Mouse (Mus musculus) frontal cortex, adult 2 months (tissue): ENCODE results near the gene Gdpd3. TPM values are rescaled to one million over a fixed set of nuclear protein-coding genes. Genes with fewer than 3 reads are reported as not detected.

Experiments
- DNase-seq, 2 experiments: peaks; one replicate each; pipeline ENCODE4 v3.0.0; 2022; ENCODE audit warnings: low spot score in 1 of 2; ENCODE audit errors: extremely low spot score in 1 of 2
- polyA plus RNA-seq: library from polyadenylated mRNA; depleted of rRNA; stranded (reverse); fragments of >200 nt; gene quantifications from 2 replicates; pipeline ENCODE4 v1.2.3, GENCODE M21; 2012; rRNA removed

Gene Gdpd3
- polyA plus RNA-seq, 1 experiment: 4.4 TPM

- no peak for DNase-seq
These were observed 34.9 kb downstream of the Gdpd3 start for GRCm38 (mm10) chr7:126801057-126801422.

GRCm38 (mm10) chr7:126802134-126802889 lies 36.2 kb downstream of the Gdpd3 start:
- no peak for DNase-seq

DNA sequence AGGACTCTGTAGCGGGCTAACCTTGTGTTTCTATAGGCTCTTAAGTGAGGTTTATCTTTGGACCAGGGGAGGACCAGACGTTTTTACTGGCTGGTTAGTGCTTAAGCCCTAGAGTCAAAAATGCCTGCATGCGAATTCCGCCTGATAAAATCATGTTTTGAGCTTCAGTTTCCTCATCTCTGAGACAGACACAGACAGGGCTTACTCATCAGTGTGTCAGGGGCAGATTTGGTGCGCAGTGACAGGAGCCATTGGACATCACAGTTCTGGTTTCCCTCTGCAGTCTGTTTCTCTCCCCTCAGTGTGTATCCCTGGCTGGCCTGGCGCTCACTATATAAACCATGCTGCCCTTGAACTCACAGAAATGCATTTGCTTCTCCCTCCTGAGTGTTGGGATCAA lies 37.0 kb downstream of the Gdpd3 start:
- DNase-seq: no peak

DNA sequence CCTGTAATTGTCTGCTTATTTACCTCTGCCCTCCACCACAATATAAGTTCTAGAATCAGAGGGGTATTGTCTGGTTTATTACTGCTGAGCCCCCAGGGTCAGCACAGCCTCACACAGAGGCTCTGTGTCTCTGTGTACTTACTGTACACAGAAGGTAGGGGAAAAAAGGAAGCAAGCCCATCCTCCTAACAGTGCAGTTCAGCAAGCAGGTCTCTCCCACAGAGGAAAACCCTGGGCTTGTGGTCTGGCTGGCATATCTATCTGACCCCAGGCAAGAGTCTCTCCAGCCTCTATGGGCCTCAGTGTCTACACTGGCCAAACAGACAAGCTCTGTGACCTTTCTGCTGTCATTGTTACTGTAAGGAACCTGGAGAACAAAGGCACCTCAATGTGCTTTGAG lies 37.6 kb downstream of the Gdpd3 start:
- no peak for DNase-seq

GRCm38 (mm10) chr7:126806956-126807355 lies 40.8 kb downstream of the Gdpd3 start:
- no peak for DNase-seq

DNA sequence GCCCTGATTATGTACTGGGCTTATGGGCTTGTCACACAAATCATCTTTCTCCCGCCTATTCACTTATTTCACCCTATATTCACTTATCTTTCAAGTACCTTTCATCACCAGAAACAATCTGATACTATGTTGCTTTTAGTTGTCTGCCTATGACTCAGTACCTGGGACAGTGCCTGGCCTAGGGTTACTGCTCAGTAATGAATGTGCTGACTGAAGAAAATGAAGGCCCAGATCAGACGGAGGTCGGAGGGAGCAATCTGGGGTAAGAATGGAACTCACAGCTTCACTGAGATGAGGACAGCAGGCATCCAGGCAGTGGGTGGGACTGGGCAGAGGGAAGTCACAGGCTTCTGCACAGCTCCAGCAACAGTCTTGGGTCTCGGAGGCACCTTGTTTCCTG lies 41.3 kb downstream of the Gdpd3 start:
- DNase-seq: no peak

DNA sequence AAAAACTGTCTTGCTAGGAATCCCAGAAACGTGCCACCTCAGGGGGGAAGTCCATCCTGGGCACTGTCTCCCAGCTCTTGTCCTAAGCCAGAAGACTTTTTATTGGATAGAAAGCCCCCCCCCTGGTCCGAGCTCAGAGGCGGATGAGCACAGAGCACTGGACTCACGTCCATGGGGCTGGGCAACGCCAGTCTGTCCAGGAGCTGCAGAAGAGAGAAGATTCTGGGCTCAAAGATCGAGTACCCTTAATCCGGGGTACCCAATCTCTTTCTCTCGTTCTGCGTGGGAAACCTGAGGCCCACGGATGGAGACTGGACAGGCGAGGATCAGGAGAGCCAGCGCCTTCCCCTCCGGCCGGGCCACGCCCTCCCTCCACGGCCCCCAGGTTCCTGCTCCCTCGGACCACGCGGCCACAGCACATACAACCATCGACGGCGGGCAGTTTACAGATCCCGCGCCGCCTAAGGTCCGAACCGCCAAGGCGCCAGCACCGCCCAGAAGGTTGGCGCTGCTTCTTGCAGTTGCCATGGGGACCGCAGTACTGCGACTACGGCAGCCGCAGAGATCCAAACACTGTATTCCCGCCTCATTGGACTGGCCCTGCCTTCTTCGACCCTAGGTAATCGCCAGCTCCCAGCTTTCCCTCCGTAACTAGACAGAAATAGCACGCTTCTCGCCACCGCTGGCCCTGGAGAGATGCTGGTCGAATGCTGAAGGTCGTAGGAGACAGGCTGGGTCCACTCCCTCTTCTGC lies 42.7 kb downstream of the Gdpd3 start:
- DNase-seq: peak; percentile 80 to 94

DNA sequence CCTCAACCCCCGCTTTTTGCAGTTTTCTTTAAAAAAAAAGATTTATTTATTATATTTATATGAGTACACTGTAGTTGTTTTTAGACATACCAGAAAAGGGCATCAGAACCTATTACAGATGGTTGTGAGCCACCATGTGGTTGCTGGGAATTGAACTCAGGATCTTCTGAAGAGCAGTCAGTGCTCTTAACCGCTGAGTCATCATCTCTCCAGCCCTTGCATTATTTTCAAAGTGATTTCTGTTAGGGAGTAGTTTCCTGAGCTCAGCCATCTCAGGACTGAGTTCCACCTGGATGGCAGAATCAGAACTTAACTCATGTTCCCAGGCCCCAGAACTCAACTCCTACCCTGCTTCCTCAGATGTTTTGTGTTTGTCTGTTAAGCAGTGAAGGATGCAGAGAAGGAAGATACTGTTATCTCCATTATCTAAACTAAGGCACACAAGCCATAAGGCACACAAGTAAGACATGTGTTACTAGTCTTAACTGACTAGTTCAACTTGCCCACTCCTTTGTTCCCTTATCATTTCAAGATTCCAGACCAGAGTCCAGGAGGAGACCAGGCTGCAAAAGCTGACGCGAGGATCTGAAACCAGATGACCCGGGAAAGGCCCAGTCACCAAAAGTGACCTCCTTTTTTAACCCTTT lies 43.7 kb downstream of the Gdpd3 start:
- no peak for DNase-seq

GRCm38 (mm10) chr7:126815726-126816222 lies 49.6 kb downstream of the Gdpd3 start:
- DNase-seq: no peak

DNA sequence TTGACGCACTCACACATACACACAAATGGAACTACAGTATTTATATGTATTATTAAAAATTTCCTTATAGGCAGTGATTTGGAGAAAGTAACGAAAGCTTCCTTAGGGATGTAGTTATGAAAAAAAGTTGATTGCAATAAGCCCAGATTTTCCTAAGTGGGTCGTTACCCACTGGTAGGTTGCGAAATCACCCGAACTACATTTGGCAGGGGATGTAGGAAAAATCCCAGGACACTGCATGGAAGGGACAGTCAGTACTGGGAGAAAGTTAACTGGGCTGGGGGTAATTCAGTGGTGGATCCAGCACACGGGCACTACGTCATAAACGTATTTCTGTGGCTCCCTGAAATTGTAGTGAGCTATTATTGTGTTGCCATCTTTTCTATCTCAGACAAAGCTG lies 50.4 kb downstream of the Gdpd3 start:
- DNase-seq: no peak

DNA sequence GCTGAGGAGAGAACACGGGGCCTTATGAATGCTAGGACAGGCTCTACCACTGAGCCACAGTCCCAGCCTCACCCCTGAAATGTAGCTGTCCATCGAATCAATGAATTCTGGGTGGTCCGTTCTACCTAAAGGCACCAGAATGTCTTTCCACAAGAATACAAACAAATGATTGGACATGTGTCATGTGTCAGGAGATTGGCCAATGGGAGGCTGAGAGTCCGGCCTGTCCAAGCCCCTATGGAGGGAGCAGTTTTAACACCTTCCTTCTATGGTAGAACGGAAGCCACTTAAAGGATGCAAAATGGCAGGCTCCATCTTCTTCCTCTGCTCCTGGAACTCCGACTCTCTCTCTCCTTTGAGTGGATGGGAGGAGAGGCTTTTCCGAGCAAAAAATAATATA lies 51.5 kb downstream of the Gdpd3 start:
- no peak for DNase-seq

GRCm38 (mm10) chr7:126818818-126819217 lies 52.7 kb downstream of the Gdpd3 start:
- DNase-seq: no peak

GRCm38 (mm10) chr7:126821835-126822511 lies 55.8 kb downstream of the Gdpd3 start:
- peak in 1 of 2 experiments; percentile 92 for DNase-seq

DNA sequence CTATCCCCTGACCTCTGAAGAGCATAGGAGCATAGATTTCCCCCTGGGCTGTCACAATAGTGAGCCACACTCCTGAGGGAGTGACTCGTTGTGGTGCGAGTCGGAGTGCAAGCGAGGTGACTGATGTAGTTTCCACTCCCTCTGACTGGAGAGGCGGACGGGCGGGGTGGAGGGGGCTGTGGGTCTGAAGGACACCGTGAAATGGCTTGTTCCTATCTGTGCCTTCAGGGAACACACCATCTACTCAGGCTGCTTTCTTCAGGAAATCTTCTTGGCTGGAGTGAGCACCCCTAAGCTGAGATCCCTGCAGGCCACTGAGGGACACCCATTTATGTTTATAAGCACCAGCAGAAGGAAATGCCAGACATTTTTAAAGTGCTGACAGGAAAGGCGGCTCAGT lies 56.6 kb downstream of the Gdpd3 start:
- DNase-seq: peak in 1 of 2 experiments; percentile 34

- peak in 1 of 2 experiments; percentile 33 for DNase-seq
These were observed 57.1 kb downstream of the Gdpd3 start for GRCm38 (mm10) chr7:126823202-126823711.

DNA sequence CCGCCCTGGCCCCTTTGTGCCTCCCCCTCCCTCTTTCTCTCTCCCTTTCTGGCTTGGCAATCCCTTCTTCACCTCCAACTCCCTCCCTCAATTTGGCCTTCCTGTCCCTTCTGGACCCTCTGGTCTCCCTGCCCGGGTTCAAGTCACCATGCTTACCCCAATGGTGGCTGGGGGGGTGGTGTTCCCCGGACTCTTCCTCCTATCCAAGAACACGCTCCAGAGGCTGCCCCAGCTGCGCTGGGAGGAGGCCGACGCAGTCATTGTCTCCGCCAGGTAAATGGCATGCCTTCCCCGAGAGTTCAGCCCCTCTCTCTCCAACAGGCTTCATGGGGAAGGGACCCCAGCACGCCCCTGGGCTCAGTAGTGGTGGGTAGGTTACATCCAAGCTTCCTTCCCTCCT lies 57.8 kb downstream of the Gdpd3 start:
- no peak for DNase-seq

Other genes starting within 250 kb of the Gdpd3 start
- 107 and 114 TPM in 2 replicates for gene Eif3c, start 199.9 kb upstream of the Gdpd3 start, polyA plus RNA-seq
- gene Apobr, start 181.4 kb upstream of the Gdpd3 start, polyA plus RNA-seq: 0.74 and 0.82 TPM in 2 replicates
- gene Cln3, start 180.5 kb upstream of the Gdpd3 start, polyA plus RNA-seq: 45.1 and 46.3 TPM in 2 replicates
- 0.13 TPM in 1 of 2 replicates, not detected in the other for gene Il27, start 171.4 kb upstream of the Gdpd3 start, polyA plus RNA-seq
- gene Nupr1, start 135.5 kb upstream of the Gdpd3 start, polyA plus RNA-seq: 23.9 and 31.7 TPM in 2 replicates
- gene Sgf29, start 117.0 kb upstream of the Gdpd3 start, polyA plus RNA-seq: 40.2 and 44.8 TPM in 2 replicates
- 10.7 and 11.1 TPM in 2 replicates for gene Sult1a1, start 89.9 kb upstream of the Gdpd3 start, polyA plus RNA-seq
- 46.4 and 65.4 TPM in 2 replicates for gene Bola2, start 70.9 kb upstream of the Gdpd3 start, polyA plus RNA-seq
- 34.3 and 34.5 TPM in 2 replicates for gene Slx1b, start 70.5 kb upstream of the Gdpd3 start, polyA plus RNA-seq
- gene Coro1a, start 58.5 kb upstream of the Gdpd3 start, polyA plus RNA-seq: 135 and 145 TPM in 2 replicates
- gene Mapk3, start 6.7 kb upstream of the Gdpd3 start, polyA plus RNA-seq: 305 and 314 TPM in 2 replicates
- gene Ypel3, start 10.6 kb downstream of the Gdpd3 start, polyA plus RNA-seq: 439 and 535 TPM in 2 replicates
- 1.4 and 1.9 TPM in 2 replicates for gene Tbx6, start 15.1 kb downstream of the Gdpd3 start, polyA plus RNA-seq
- 84.5 and 85.1 TPM in 2 replicates for gene Ppp4c, start 26.2 kb downstream of the Gdpd3 start, polyA plus RNA-seq
- gene Fam57b, start 31.3 kb downstream of the Gdpd3 start, polyA plus RNA-seq: 130 and 142 TPM in 2 replicates
- gene 4930451I11Rik, start 65.3 kb downstream of the Gdpd3 start, polyA plus RNA-seq: 0.53 TPM in 1 of 2 replicates, not detected in the other
- 35.1 and 44.5 TPM in 2 replicates for gene Doc2a, start 81.1 kb downstream of the Gdpd3 start, polyA plus RNA-seq
- gene Hirip3, start 95.6 kb downstream of the Gdpd3 start, polyA plus RNA-seq: 89.0 and 92.5 TPM in 2 replicates
- gene Ino80e, start 96.0 kb downstream of the Gdpd3 start, polyA plus RNA-seq: 56.0 and 58.8 TPM in 2 replicates
- 105 and 110 TPM in 2 replicates for gene Taok2, start 118.4 kb downstream of the Gdpd3 start, polyA plus RNA-seq
- 27.7 and 30.9 TPM in 2 replicates for gene Tmem219, start 156.6 kb downstream of the Gdpd3 start, polyA plus RNA-seq
- gene Kctd13, start 162.5 kb downstream of the Gdpd3 start, polyA plus RNA-seq: 163 and 171 TPM in 2 replicates
- gene Asphd1, start 183.2 kb downstream of the Gdpd3 start, polyA plus RNA-seq: 46.4 and 54.9 TPM in 2 replicates
- 175 and 194 TPM in 2 replicates for gene Sez6l2, start 184.2 kb downstream of the Gdpd3 start, polyA plus RNA-seq
- gene Cdipt, start 209.6 kb downstream of the Gdpd3 start, polyA plus RNA-seq: 224 and 230 TPM in 2 replicates
- gene Cdiptos, start 209.8 kb downstream of the Gdpd3 start, polyA plus RNA-seq: 0.80 and 1.0 TPM in 2 replicates
- 8.3 and 8.8 TPM in 2 replicates for gene Mvp, start 248.3 kb downstream of the Gdpd3 start, polyA plus RNA-seq